Mouse (Mus musculus) stomach, postnatal 0 days (tissue): ENCODE measurements at regions not wholly inside any gene's neighbourhood (a gene's known extent, or its start where the extent isn't known, plus 50 kb on each side); places are given as distances from the start of the nearest gene placed in this dataset.

Source experiments
- ATAC-seq: fragments of 200-750 bp; cut with Nextera tagmentation; 2 replicates; pipeline ENCODE4 v1.8.0; 2017; ENCODE audit not compliant: low FRiP score, low TSS enrichment
- DNase-seq: peaks from one replicate; pipeline ENCODE4 v3.0.0-alpha.2; 2016; ENCODE audit warnings: low spot score
- H3K27ac ChIP-seq: fragments of 300-500 bp; sonication (generic); replicated peaks from 2 replicates; pipeline ENCODE4 v1.5.1; 2014; ENCODE audit warnings: mild to moderate bottlenecking, control low read depth
- H3K27me3 ChIP-seq: fragments of 300-500 bp; sonication (generic); 2 replicates; pipeline ENCODE4 v1.6.1; 2014; ENCODE audit warnings: low read length; ENCODE audit not compliant: control insufficient read depth, insufficient read depth
- H3K36me3 ChIP-seq: fragments of 300-500 bp; sonication (generic); 2 replicates; pipeline ENCODE4 v1.6.1; 2014; ENCODE audit warnings: low read length, mixed read lengths; ENCODE audit not compliant: control insufficient read depth, insufficient read depth
- H3K4me1 ChIP-seq: fragments of 300-500 bp; sonication (generic); replicated peaks from 2 replicates; pipeline ENCODE4 v1.6.1; 2014; ENCODE audit warnings: antibody characterized with exemption; ENCODE audit not compliant: control insufficient read depth, insufficient read depth
- H3K4me2 ChIP-seq: fragments of 300-500 bp; sonication (generic); replicated peaks from 2 replicates; pipeline ENCODE4 v1.6.1; 2014; ENCODE audit warnings: low read depth, mild to moderate bottlenecking, control low read depth, moderate library complexity
- H3K4me3 ChIP-seq: fragments of 300-500 bp; sonication (generic); 2 replicates; pipeline ENCODE4 v1.5.1; 2014; ENCODE audit warnings: low read depth, low read length, control low read depth
- H3K9ac ChIP-seq: fragments of 300-500 bp; sonication (generic); 2 replicates; pipeline ENCODE4 v1.6.1; 2014; ENCODE audit warnings: mild to moderate bottlenecking, low read length, control low read depth, mixed read lengths
- H3K9me3 ChIP-seq: fragments of 300-500 bp; sonication (generic); 2 replicates; pipeline ENCODE4 v1.6.1; 2016; ENCODE audit warnings: low read length; ENCODE audit not compliant: control insufficient read depth
- CTCF ChIP-seq: IDR thresholded peaks from 2 replicates; pipeline ENCODE4 v1.5.1; 2016; ENCODE audit warnings: antibody characterized with exemption, low read depth, mild to moderate bottlenecking, moderate library complexity
- EP300 ChIP-seq: optimal IDR thresholded peaks from 2 replicates; pipeline ENCODE3; 2016; ENCODE audit warnings: antibody characterized with exemption
- whole genome bisulfite sequencing: fragments of 180-500 bp; shearing (Covaris S2); extraction: QIAGEN DNeasy Blood & Tissue Kit; methylation state at CpG from one replicate; pipeline ENCODE4 v1.1.7; 2014; 5-methylcytosine and 5-hydroxymethylcytosine counted together

- no peak overlapping the region for H3K27ac ChIP-seq
- no peaks in the 10 kb centered on the region for H3K4me1 ChIP-seq
- H3K9ac ChIP-seq, result no peak overlapping the region
- DNase-seq, result no peak
- no peak overlapping the region for H3K4me3 ChIP-seq
- no peaks in the 10 kb centered on the region for H3K36me3 ChIP-seq
- no peaks in the 10 kb centered on the region for H3K9me3 ChIP-seq
- no peaks in the 10 kb centered on the region for H3K27me3 ChIP-seq
- no peak for TF ChIP-seq CTCF
- no peak for TF ChIP-seq EP300
- no peak for ATAC-seq
- no peak overlapping the region for H3K4me2 ChIP-seq
- WGBS, result 66% methylated on average over 3 of the region's 3 CpGs
These were observed 147.4 kb downstream of the Plxna1 start for GRCm38 (mm10) chr6:89215021-89215420.

GRCm38 (mm10) chr6:89235416-89236075 lies 126.9 kb downstream of the Plxna1 start:
- H3K4me3 ChIP-seq, result no peak overlapping the region
- DNase-seq, result no peak
- no peaks in the 10 kb centered on the region for H3K36me3 ChIP-seq
- no peak overlapping the region for H3K9ac ChIP-seq
- no peaks in the 10 kb centered on the region for H3K27me3 ChIP-seq
- no peak overlapping the region for H3K27ac ChIP-seq
- no peaks in the 10 kb centered on the region for H3K4me1 ChIP-seq
- 31% methylated on average over 27 of the region's 27 CpGs for WGBS
- no peak for TF ChIP-seq CTCF
- TF ChIP-seq EP300, result no peak
- peak overlapping the region; percentile 23; the same call in 1 of the 2 replicates for H3K4me2 ChIP-seq
- ATAC-seq, result no peak
- no peaks in the 10 kb centered on the region for H3K9me3 ChIP-seq

GRCm38 (mm10) chr6:89236226-89236625 lies 126.2 kb downstream of the Plxna1 start:
- Histone ChIP-seq H3K9ac (no peak overlapping the region), H3K27ac (no peak overlapping the region), H3K36me3 (no peaks in the 10 kb centered on the region), H3K4me2 (no peak overlapping the region), H3K27me3 (no peaks in the 10 kb centered on the region), H3K4me1 (no peaks in the 10 kb centered on the region), H3K4me3 (no peak overlapping the region), H3K9me3 (no peaks in the 10 kb centered on the region)
- DNase-seq (no peak), ATAC-seq (no peak)
- 39% methylated on average over 8 of the region's 8 CpGs for WGBS
- TF ChIP-seq CTCF (no peak), EP300 (no peak)

- TF ChIP-seq EP300, result no peak
- no peak for TF ChIP-seq CTCF
- Histone ChIP-seq H3K27ac (no peak overlapping the region), H3K36me3 (no peaks in the 10 kb centered on the region), H3K9me3 (no peaks in the 10 kb centered on the region), H3K4me1 (no peaks in the 10 kb centered on the region), H3K9ac (no peak overlapping the region), H3K27me3 (no peaks in the 10 kb centered on the region), H3K4me2 (no peak overlapping the region), H3K4me3 (no peak overlapping the region)
- ATAC-seq (no peak), DNase-seq (no peak)
- WGBS, result 68% methylated on average over 10 of the region's 10 CpGs
These were observed 125.4 kb downstream of the Plxna1 start for GRCm38 (mm10) chr6:89236892-89237646.

- Histone ChIP-seq H3K9me3 (no peaks in the 10 kb centered on the region), H3K27me3 (no peaks in the 10 kb centered on the region), H3K4me3 (no peak overlapping the region), H3K4me2 (no peak overlapping the region), H3K27ac (no peak overlapping the region), H3K4me1 (no peaks in the 10 kb centered on the region), H3K9ac (no peak overlapping the region), H3K36me3 (no peaks in the 10 kb centered on the region)
- no peak for ATAC-seq
- no peak for TF ChIP-seq EP300
- no peak for TF ChIP-seq CTCF
- WGBS, result 26% methylated on average over 14 of the region's 14 CpGs
- DNase-seq, result no peak
These were observed 123.5 kb downstream of the Plxna1 start for GRCm38 (mm10) chr6:89238871-89239270.

GRCm38 (mm10) chr6:89239511-89239910 lies 122.9 kb downstream of the Plxna1 start:
- no peak for DNase-seq
- ATAC-seq, result no peak; the same call in 1 of the 2 replicates

More at GRCm38 (mm10) chr6:89239511-89239910, 122.9 kb downstream of the Plxna1 start:
- H3K4me1 ChIP-seq, result no peaks in the 10 kb centered on the region
- H3K4me3 ChIP-seq, result no peak overlapping the region
- no peaks in the 10 kb centered on the region for H3K9me3 ChIP-seq
- H3K36me3 ChIP-seq, result no peaks in the 10 kb centered on the region
- no peaks in the 10 kb centered on the region for H3K27me3 ChIP-seq
- H3K27ac ChIP-seq, result no peak overlapping the region
- H3K4me2 ChIP-seq, result peak overlapping the region; percentile 17
- no peak for TF ChIP-seq CTCF
- TF ChIP-seq EP300, result no peak
- no peak overlapping the region for H3K9ac ChIP-seq
- 32% methylated on average over 8 of the region's 8 CpGs for WGBS
